Mouse (Mus musculus) kidney, adult 11 months (tissue): Measurements from ENCODE around the gene Asb2.

Experiments used
- DNase-seq: peaks from one replicate; pipeline ENCODE4 v3.0.0; 2022

The Asb2 gene

GRCm38 (mm10) chr12:103355746-103356414, at the start of gene Asb2:
Gene Asb2 (minus strand): TSS chr12:103356001.
- no peak for DNase-seq

GRCm38 (mm10) chr12:103404131-103404530, 48.3 kb upstream of the Asb2 start:
- no peak for DNase-seq

GRCm38 (mm10) chr12:103396751-103397150, 41.0 kb upstream of the Asb2 start:
- DNase-seq = no peak

GRCm38 (mm10) chr12:103395486-103396275, 39.9 kb upstream of the Asb2 start:
- peak; percentile 71 for DNase-seq

- no peak for DNase-seq
These were observed 37.7 kb upstream of the Asb2 start for GRCm38 (mm10) chr12:103393528-103393927.

GRCm38 (mm10) chr12:103391098-103391497, 35.3 kb upstream of the Asb2 start:
- DNase-seq = no peak

GRCm38 (mm10) chr12:103389982-103390381, 34.2 kb upstream of the Asb2 start:
- no peak for DNase-seq

GRCm38 (mm10) chr12:103389348-103389727, 33.5 kb upstream of the Asb2 start:
- no peak for DNase-seq

GRCm38 (mm10) chr12:103388505-103389347, 32.9 kb upstream of the Asb2 start, which contains the start of gene Otub2:
Gene Otub2 (plus strand): TSS chr12:103388682.
- peak; percentile 97 for DNase-seq

GRCm38 (mm10) chr12:103380226-103380625, 24.4 kb upstream of the Asb2 start:
- DNase-seq = no peak

- DNase-seq = no peak
These were observed 21.0 kb upstream of the Asb2 start for GRCm38 (mm10) chr12:103376774-103377173.

GRCm38 (mm10) chr12:103376124-103376523, 20.3 kb upstream of the Asb2 start:
- no peak for DNase-seq

GRCm38 (mm10) chr12:103373530-103374236, 17.9 kb upstream of the Asb2 start:
- no peak for DNase-seq

GRCm38 (mm10) chr12:103371711-103372110, 15.9 kb upstream of the Asb2 start:
- DNase-seq = peak; percentile 37

GRCm38 (mm10) chr12:103370861-103371260, 15.1 kb upstream of the Asb2 start:
- no peak for DNase-seq

GRCm38 (mm10) chr12:103368777-103369176, 13.0 kb upstream of the Asb2 start:
- no peak for DNase-seq

- DNase-seq = no peak
These were observed 12.5 kb upstream of the Asb2 start for GRCm38 (mm10) chr12:103368326-103368669.

GRCm38 (mm10) chr12:103367620-103368325, 12.0 kb upstream of the Asb2 start:
- peak; percentile 29 for DNase-seq

- no peak for DNase-seq
These were observed 11.4 kb upstream of the Asb2 start for GRCm38 (mm10) chr12:103367171-103367570.

GRCm38 (mm10) chr12:103362336-103362735, 6.5 kb upstream of the Asb2 start:
- DNase-seq = no peak

- DNase-seq = no peak
These were observed 5.9 kb upstream of the Asb2 start for GRCm38 (mm10) chr12:103361539-103362307.
